Mouse (Mus musculus) C2C12 (cell line): ENCODE results near the gene Vdr.

ENCODE experiments used
- CTCF ChIP-seq: IDR thresholded peaks from one replicate; pipeline ENCODE4 v1.5.1; 2011; ENCODE audit not compliant: control insufficient read depth, insufficient read depth, insufficient read length
- USF1 ChIP-seq: IDR thresholded peaks from one replicate; pipeline ENCODE4 v1.6.1; 2011; ENCODE audit warnings: low read depth, mild to moderate bottlenecking, control low read depth, moderate library complexity

DNA sequence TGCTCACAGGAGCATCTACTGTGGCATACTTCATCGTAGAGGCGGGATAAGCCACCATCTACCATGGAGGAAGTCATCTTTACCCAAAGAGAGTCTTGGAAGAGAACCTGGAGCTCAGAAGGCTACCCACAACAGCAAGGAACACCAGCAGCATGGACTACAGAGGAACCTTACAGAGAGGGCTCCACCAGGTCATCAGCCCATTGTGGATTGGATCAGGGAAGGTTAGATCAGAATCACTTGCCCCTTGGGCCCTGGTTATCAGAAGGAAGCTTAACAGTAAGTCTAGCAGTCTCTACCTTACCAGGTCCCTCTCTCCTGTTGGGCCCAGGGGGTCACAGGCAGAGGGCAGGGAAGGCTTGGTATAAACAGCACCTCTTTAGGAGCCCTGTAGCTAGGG lies 71.4 kb downstream of the Vdr start:
- TF ChIP-seq CTCF (no peak), USF1 (no peak)
